11 mouse cellular contexts compared by ENCODE assay signal in the genomic region with DNA sequence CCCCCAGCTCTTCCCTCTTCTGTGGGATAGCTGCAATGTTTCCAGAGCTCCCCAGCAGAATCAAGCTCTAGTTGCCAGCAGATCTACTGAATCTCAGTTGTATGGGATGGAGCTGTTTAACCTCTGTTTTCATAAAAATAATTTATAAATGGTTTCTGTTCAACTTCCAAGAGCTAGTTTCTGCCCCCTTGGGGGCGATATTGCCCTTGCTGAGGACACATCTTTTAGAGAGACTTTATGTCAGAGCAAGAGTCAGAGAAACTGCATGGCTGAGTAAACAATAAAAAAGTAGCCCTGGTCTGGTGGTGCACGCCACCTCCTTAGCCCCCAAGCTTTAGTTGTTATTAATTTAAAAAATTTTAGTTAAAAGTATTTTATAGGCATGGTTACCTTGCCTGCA. TPM values are rescaled to one million over a fixed set of nuclear protein-coding genes. Genes with fewer than 3 reads are reported as not detected.
DNase-seq lines count a peak whose midpoint lies in the region; ATAC-seq lines count a peak whose summit lies in the region.
"Had no signal": no experiment of that assay in that cellular context is flagged by ENCODE, and none has a peak within 500 bp of the region (broad histone marks: within the 10 kb centered on the region; RNA-seq: fewer than 3 reads in every experiment).

No protein-coding gene starts in this region.

- intact Hi-C loops in heart, postnatal 10 days (cut with DNase I) = loop anchor here (2.0 to 5.0 kb wide), 2 partner anchors 74 to 612 kb away; no protein-coding TSS in a partner anchor
- intact Hi-C loops in gastrocnemius, postnatal 14 days (cut with DNase I; ENCODE audit: low total_unique reads) = no loop called here

- no peaks in the 10 kb centered on the region for H3K36me3 ChIP-seq in heart, embryonic 12.5 days
- no peaks in the 10 kb centered on the region for H3K36me3 ChIP-seq in embryonic facial prominence, embryonic 14.5 days (ENCODE audit: control insufficient read depth, insufficient read depth, low read length)
- H3K36me3 ChIP-seq: embryonic facial prominence, embryonic 13.5 days; limb, embryonic 15.5 days; midbrain, embryonic 12.5 days had no signal

- DNase-seq in heart, postnatal 10 days = peak; percentile 19 to 44
- peak; percentile 53 for DNase-seq in lung, postnatal 10 days
- no peak for DNase-seq in lung, adult 18-20 months
- peak; percentile 71 for DNase-seq in brain, adult 2 months (ENCODE audit: low read depth, low spot score)
- peak; percentile 33 for DNase-seq in embryonic facial prominence, embryonic 14.5 days (ENCODE audit: low spot score)
- no peak for DNase-seq in yolk sac, embryonic 10.5 days (ENCODE audit: low spot score)
- DNase-seq in gastrocnemius, postnatal 14 days = no peak

- H3K4me1 ChIP-seq in heart, embryonic 12.5 days (replicated peaks) = no peaks in the 10 kb centered on the region
- H3K4me1 ChIP-seq in embryonic facial prominence, embryonic 14.5 days (ENCODE audit: control insufficient read depth, insufficient read depth, low read length) = no peaks in the 10 kb centered on the region
- H3K4me1 ChIP-seq: embryonic facial prominence, embryonic 13.5 days; limb, embryonic 15.5 days; midbrain, embryonic 12.5 days had no signal

- ATAC-seq in heart, embryonic 12.5 days (ENCODE audit: insufficient number of reproducible peaks, low FRiP score) = no peak
- ATAC-seq in embryonic facial prominence, embryonic 14.5 days (ENCODE audit: low read depth) = no peak

- no peak overlapping the region for H3K4me3 ChIP-seq in heart, embryonic 12.5 days
- H3K4me3 ChIP-seq in embryonic facial prominence, embryonic 14.5 days (ENCODE audit: low read depth, low read length) = no peak overlapping the region
- H3K4me3 ChIP-seq: embryonic facial prominence, embryonic 13.5 days; limb, embryonic 15.5 days; midbrain, embryonic 12.5 days had no signal

- no peak overlapping the region for H3K9ac ChIP-seq in heart, embryonic 12.5 days
- H3K9ac ChIP-seq in embryonic facial prominence, embryonic 14.5 days (ENCODE audit: low read depth, low read length) = no peak overlapping the region
- H3K9ac ChIP-seq: embryonic facial prominence, embryonic 13.5 days; limb, embryonic 15.5 days; midbrain, embryonic 12.5 days had no signal

- no peaks in the 10 kb centered on the region for H3K9me3 ChIP-seq in heart, embryonic 12.5 days (replicated peaks)
- H3K9me3 ChIP-seq in embryonic facial prominence, embryonic 14.5 days (ENCODE audit: control insufficient read depth, low read length) = no peaks in the 10 kb centered on the region
- H3K9me3 ChIP-seq: embryonic facial prominence, embryonic 13.5 days; limb, embryonic 15.5 days; midbrain, embryonic 12.5 days had no signal

- H3K27ac ChIP-seq in heart, embryonic 12.5 days (ENCODE audit: poor library complexity, severe bottlenecking) = no peak overlapping the region
- H3K27ac ChIP-seq in embryonic facial prominence, embryonic 14.5 days (replicated peaks; ENCODE audit: low read depth, low read length) = no peak overlapping the region
- H3K27ac ChIP-seq: embryonic facial prominence, embryonic 13.5 days; limb, embryonic 15.5 days; midbrain, embryonic 12.5 days had no signal

- H3K4me2 ChIP-seq in heart, embryonic 12.5 days = no peak overlapping the region
- no peak overlapping the region for H3K4me2 ChIP-seq in embryonic facial prominence, embryonic 14.5 days (ENCODE audit: low read depth, low read length)
- H3K4me2 ChIP-seq: embryonic facial prominence, embryonic 13.5 days; limb, embryonic 15.5 days; midbrain, embryonic 12.5 days had no signal

- 56% methylated on average over 2 of the region's 2 CpGs for WGBS in heart, embryonic 12.5 days
- 55% methylated on average over 2 of the region's 2 CpGs for WGBS in embryonic facial prominence, embryonic 14.5 days

- 0 out of 2 replicates have a peak, but pooled peaks cover 4% of the 10 kb centered on the region for H3K27me3 ChIP-seq in heart, embryonic 12.5 days (replicated peaks)
- no peaks in the 10 kb centered on the region for H3K27me3 ChIP-seq in embryonic facial prominence, embryonic 14.5 days (replicated peaks; ENCODE audit: control insufficient read depth, insufficient read depth, low read length)
- H3K27me3 ChIP-seq: embryonic facial prominence, embryonic 13.5 days; limb, embryonic 15.5 days; midbrain, embryonic 12.5 days had no signal

RNA-seq across cellular contexts. Expression of a gene that starts 34.1 kb away (rescaled TPM):
- 10 to 100 TPM; 10.1 to 14.5 TPM for total RNA-seq in heart, postnatal 10 days (2021)
- polyA plus RNA-seq in heart, embryonic 12.5 days (2016; fragmentation: Nextera tagmentation; extraction: Ambion mirVana) = 30.1 and 32.6 TPM in 2 replicates
- 5.0 and 6.7 TPM in 2 replicates for polyA plus RNA-seq in embryonic facial prominence, embryonic 14.5 days (2014; fragmentation: Nextera tagmentation; extraction: Ambion mirVana)
- 1 to 10 TPM; 3.4 to 4.9 TPM for total RNA-seq in gastrocnemius, postnatal 14 days (2021)

Comparison
In these comparisons a context has a peak if more than half of its experiments do, and no peak if none do; other contexts are left out.
1. DNase-seq: peak in heart, postnatal 10 days (2 of 2), lung, postnatal 10 days (single experiment), brain, adult 2 months (single experiment) and embryonic facial prominence, embryonic 14.5 days (single experiment); none in lung, adult 18-20 months (0 of 2), yolk sac, embryonic 10.5 days (single experiment) and gastrocnemius, postnatal 14 days (single experiment).